Mouse (Mus musculus) liver, embryonic 14.5 days (tissue): Measurements from ENCODE around the gene Folr1. TPM values are rescaled to one million over a fixed set of nuclear protein-coding genes. Genes with fewer than 3 reads are reported as not detected.

Experiments
- ATAC-seq: fragments of 200-750 bp; cut with Nextera tagmentation; 2 replicates; pipeline ENCODE4 v1.8.0; 2017; ENCODE audit warnings: moderate number of reproducible peaks, mild to moderate bottlenecking, moderate library complexity; ENCODE audit not compliant: insufficient read depth
- DNase-seq, 3 experiments: peaks; one replicate each; pipeline ENCODE4 v3.0.0-alpha.2; 2012 to 2013; ENCODE audit warnings: low read depth in 3 of 3, low spot score in 3 of 3
- H3K27ac ChIP-seq: fragments of 300-500 bp; sonication (generic); 2 replicates; pipeline ENCODE4 v1.5.1; 2014; ENCODE audit warnings: moderate library complexity, mild to moderate bottlenecking, control low read depth, inconsistent platforms
- H3K27me3 ChIP-seq: fragments of 300-500 bp; sonication (generic); 2 replicates; pipeline ENCODE4 v1.6.1; 2014; ENCODE audit warnings: mild to moderate bottlenecking, low read length, moderate library complexity; ENCODE audit not compliant: control insufficient read depth, insufficient read depth
- H3K36me3 ChIP-seq: fragments of 300-500 bp; sonication (generic); replicated peaks from 2 replicates; pipeline ENCODE4 v1.6.1; 2014; ENCODE audit warnings: low read depth; ENCODE audit not compliant: control insufficient read depth, insufficient read depth
- H3K4me1 ChIP-seq, 2 experiments: fragments of 200-500 bp in 1 of 2; fragments of 300-500 bp in 1 of 2; sonication (generic) in 1 of 2; replicated peaks; 2 replicates each; pipeline ENCODE4 v1.6.1; 2012 to 2014; ENCODE audit warnings: antibody characterized with exemption in 1 of 2, inconsistent platforms in 1 of 2, low read length in 1 of 2; ENCODE audit not compliant: control insufficient read depth in 2 of 2, insufficient read depth in 2 of 2
- H3K4me2 ChIP-seq: fragments of 300-500 bp; sonication (generic); 2 replicates; pipeline ENCODE4 v1.6.1; 2014; ENCODE audit warnings: low read depth, mild to moderate bottlenecking, control low read depth, moderate library complexity
- H3K4me3 ChIP-seq, 2 experiments: fragments of 200-500 bp in 1 of 2; fragments of 300-500 bp in 1 of 2; sonication (generic) in 1 of 2; 2 replicates each; pipeline ENCODE4 v1.5.1; 2012 to 2014; ENCODE audit warnings: low read depth in 2 of 2, low read length in 2 of 2, mild to moderate bottlenecking in 2 of 2, control low read depth in 1 of 2, inconsistent platforms in 1 of 2, moderate library complexity in 1 of 2; ENCODE audit not compliant: insufficient read depth in 1 of 2
- H3K9ac ChIP-seq: fragments of 300-500 bp; sonication (generic); replicated peaks from 2 replicates; pipeline ENCODE4 v1.6.1; 2014; ENCODE audit warnings: mild to moderate bottlenecking, control low read depth, moderate library complexity
- H3K9me3 ChIP-seq: fragments of 300-500 bp; sonication (generic); 2 replicates; pipeline ENCODE4 v1.6.1; 2016; ENCODE audit warnings: low read length, mixed read lengths; ENCODE audit not compliant: control insufficient read depth
- CTCF ChIP-seq: IDR thresholded peaks from 2 replicates; pipeline ENCODE4 v1.5.1; 2016; ENCODE audit warnings: antibody characterized with exemption, low read depth, control low read depth
- EP300 ChIP-seq: IDR thresholded peaks from 2 replicates; pipeline ENCODE4 v1.6.1; 2016; ENCODE audit warnings: antibody characterized with exemption, low read depth
- WGBS: fragments of 180-500 bp; shearing (Covaris S2); extraction: QIAGEN DNeasy Blood & Tissue Kit; methylation state at CpG from one replicate; pipeline ENCODE4 v1.1.7; 2014; ENCODE audit not compliant: insufficient replicate concordance; 5-methylcytosine and 5-hydroxymethylcytosine counted together
- polyA plus RNA-seq, 2 experiments: library from polyadenylated mRNA; depleted of rRNA in 1 of 2; stranded (reverse) in 1 of 2; unstranded in 1 of 2; fragments of >200 nt; fragmentation: Nextera tagmentation in 1 of 2; extraction: Ambion mirVana in 1 of 2; gene quantifications; 2 replicates each; pipeline versions ENCODE4 v1.2.1 to v1.2.3; 2012 to 2014

Gene Folr1
- polyA plus RNA-seq, 2 experiments: 0.33 TPM; not detected in 1

DNA sequence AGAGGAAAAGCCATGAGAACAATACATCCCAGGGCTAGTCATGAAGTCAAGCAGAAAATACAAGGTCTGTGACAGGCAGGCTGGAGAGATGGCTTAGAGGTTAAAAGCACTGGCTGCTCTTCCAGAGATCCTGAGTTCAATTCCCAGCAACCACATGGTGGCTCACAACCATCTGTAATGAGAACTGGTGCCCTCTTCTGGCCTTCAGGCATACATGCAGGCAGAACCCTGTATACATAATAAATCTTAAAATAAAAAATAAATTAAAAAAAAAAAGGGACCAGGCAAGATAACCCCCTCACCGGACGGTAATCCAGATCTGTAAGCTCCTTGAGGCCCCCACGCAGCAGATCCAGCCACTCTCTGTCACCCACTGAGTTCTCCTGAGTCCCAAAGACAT, 40.2 kb downstream of the Folr1 start:
- Histone ChIP-seq H3K9me3 (no peaks in the 10 kb centered on the region), H3K4me2 (no peak overlapping the region), H3K27ac (no peak overlapping the region), H3K36me3 (no peaks in the 10 kb centered on the region), H3K4me1 (no peaks in the 10 kb centered on the region), H3K9ac (no peak overlapping the region), H3K27me3 (peaks cover 1% of the 10 kb centered on the region; the same call in 1 of the 2 replicates), H3K4me3 (no peak overlapping the region)
- ATAC-seq: no peak
- no peak for TF ChIP-seq EP300
- peak; percentile 29 for TF ChIP-seq CTCF
- 80% methylated on average over 3 of the region's 3 CpGs for WGBS
- DNase-seq: no peak

DNA sequence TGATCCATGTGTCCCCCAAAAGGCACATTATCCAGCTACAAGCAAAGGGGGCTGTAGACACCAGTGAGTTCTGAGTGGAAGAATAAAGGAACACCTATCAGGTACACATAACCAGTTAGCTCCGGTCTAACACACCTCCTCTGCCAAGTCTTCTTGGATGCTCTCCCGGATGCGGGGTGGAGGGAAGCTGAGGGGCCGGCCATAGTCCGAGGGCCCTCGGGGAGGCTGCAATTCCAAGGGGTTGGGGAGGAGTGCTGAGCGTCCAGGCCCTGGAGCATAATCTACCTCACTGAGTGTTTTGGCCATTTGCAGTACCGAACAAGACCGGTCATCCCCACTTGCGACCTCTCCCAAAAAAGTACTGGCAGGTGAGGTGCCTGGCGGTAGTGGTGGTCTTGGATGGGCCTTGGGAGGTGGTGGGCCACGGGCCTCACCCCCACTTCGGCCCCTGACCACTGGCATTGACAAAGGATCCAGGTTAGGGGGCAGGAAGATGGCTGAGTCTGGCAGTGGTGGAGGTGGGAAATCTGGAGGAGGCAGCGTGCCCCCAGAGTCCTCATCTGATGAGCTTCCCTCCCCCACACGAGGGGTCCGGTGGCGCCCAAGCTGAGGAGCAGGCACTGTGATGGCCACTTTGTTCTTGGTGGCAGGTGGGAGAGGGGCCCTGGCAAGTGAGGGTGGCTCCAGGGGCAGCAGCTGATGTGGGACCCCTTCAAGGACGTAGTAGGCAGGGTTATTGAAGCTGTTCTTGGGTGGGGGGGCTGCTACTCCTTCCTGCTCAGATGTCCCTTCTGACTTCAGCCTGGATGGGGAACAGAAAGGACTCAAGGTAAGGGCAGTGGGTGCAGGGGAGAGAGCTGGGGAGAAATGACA, 46.6 kb downstream of the Folr1 start:
- DNase-seq: no peak
- no peak overlapping the region for H3K9ac ChIP-seq

DNA sequence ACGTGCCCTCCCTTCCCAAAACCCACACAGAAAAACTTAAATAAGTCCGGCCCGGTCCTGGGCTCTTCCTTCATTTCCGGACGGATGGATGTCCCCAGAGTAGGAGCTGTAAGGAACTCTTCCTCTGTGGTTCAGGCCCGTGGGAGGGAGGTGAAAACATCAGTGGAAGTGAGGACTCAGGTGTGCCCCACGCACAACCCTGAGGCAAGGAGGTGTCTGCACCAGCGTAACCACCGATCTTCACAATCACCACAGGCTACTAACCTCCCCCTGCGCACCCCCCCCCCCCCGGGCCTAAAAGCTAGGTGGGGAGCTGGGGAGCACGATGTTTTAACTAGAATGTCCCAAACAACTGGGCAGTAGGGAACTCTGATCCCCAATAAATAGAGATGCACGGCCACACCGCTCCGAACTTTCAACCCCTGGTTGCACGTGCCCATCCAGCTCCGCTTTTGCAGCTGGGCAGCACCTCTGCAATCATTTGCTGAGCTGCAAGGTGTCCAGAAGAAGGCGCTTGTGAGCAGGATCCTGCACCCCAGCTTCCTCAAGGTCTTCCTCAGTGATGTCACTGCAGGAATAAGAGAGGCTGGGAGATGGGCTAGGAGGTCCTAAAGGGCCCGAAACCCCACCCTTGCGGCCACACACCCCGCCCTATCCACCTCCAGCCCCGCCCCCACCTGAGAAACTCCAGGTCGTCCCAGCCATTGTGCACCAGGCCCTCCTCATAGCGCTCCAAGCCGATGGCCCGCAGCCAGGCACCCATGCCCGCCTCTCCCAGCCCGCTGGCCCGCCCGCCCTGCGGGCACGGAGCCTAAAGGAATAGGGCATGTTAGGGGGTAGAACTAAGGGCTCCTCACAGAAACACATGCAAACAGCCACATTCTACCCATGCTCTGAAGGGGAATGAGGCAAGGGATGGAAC, 47.5 kb downstream of the Folr1 start:
- 52% methylated on average over 32 of the region's 32 CpGs for WGBS
- Histone ChIP-seq H3K27me3 (peaks cover 54% of the 10 kb centered on the region), H3K9me3 (no peaks in the 10 kb centered on the region), H3K9ac (no peak overlapping the region), H3K36me3 (no peaks in the 10 kb centered on the region), H3K27ac (no peak overlapping the region), H3K4me3 (no peak overlapping the region), H3K4me2 (no peak overlapping the region), H3K4me1 (no peaks in the 10 kb centered on the region)
- no peak for DNase-seq
- ATAC-seq: 0 out of 2 replicates have a peak, but pooled peaks have one; percentile 18
- TF ChIP-seq CTCF (peak; percentile 31), EP300 (no peak)

More for the DNA sequence above, 46.6 kb downstream of the Folr1 start:
- Histone ChIP-seq H3K36me3 (no peaks in the 10 kb centered on the region), H3K4me3 (no peak overlapping the region), H3K4me2 (no peak overlapping the region), H3K4me1 (no peaks in the 10 kb centered on the region), H3K27ac (no peak overlapping the region), H3K27me3 (peaks cover 45% of the 10 kb centered on the region), H3K9me3 (no peaks in the 10 kb centered on the region)
- TF ChIP-seq EP300 (no peak), CTCF (no peak)
- no peak for ATAC-seq
- 80% methylated on average over 18 of the region's 18 CpGs for WGBS

DNA sequence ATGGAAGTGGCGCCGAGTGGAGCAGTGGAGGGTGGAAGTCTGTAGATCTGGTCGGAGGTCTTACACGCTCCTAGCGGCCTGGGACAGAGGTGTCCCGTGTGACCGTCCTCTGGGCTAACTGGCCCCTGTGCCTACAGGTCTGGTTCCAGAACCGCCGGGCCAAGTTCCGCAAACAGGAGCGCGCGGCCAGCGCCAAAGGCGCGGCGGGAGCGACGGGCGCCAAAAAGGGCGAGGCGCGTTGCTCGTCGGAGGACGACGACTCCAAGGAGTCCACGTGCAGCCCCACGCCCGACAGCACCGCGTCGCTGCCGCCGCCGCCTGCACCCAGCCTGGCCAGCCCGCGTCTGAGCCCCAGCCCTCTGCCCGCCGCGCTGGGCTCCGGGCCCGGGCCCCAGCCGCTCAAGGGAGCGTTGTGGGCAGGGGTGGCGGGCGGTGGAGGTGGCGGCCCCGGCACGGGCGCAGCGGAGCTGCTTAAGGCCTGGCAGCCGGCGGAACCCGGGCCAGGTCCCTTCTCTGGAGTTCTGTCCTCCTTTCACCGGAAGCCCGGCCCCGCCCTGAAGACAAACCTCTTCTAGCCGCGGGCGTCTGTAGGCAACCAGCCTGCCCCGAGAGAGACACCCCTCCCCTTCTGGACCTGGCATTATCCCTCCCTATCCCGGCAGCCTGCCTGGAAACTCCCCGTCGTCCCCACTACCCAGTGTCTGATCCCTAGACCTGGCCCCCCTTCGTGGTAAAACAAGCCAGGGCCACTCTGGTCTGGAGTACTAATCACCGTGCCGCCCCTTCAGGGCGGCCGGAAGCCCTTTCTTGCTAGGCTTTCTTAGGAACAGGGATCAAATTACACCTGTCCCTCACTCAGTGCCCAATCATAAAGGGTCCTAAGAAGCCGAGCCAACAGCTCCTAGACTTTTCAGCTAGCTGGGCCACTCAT, 48.8 kb downstream of the Folr1 start:
- Histone ChIP-seq H3K4me2 (peak overlapping the region; percentile 56), H3K9me3 (no peaks in the 10 kb centered on the region), H3K27ac (no peak overlapping the region), H3K4me3 (peak overlapping the region in 1 of 2 experiments; percentile 37; a peak in 3 of 4 replicates), H3K27me3 (peaks cover 67% of the 10 kb centered on the region), H3K36me3 (no peaks in the 10 kb centered on the region), H3K9ac (no peak overlapping the region), H3K4me1 (no peaks in the 10 kb centered on the region)
- no peak for TF ChIP-seq EP300
- TF ChIP-seq CTCF: no peak
- ATAC-seq (peak; percentile 33; the same call in 1 of the 2 replicates), DNase-seq (no peak)
- under 1% methylated on average over 71 of the region's 71 CpGs for WGBS
